Mouse (Mus musculus) bone marrow macrophage, adult 2 months (primary cell): Measurements from ENCODE around the gene Nphp4.

Source experiments
- CTCF ChIP-seq: IDR thresholded peaks from 2 replicates; pipeline ENCODE4 v1.5.1; 2012; ENCODE audit warnings: low read depth, mild to moderate bottlenecking, low read length, moderate library complexity
- POLR2A ChIP-seq: IDR thresholded peaks from 2 replicates; pipeline ENCODE4 v1.6.1; 2012; ENCODE audit warnings: mild to moderate bottlenecking, low read depth, low read length, borderline replicate concordance

GRCm38 (mm10) chr4:152434836-152435235 is 41.7 kb upstream of the Nphp4 start:
- TF ChIP-seq CTCF (no peak), POLR2A (no peak)
